Mouse (Mus musculus) E14TG2a.4 (cell line): Measurements from ENCODE around the gene Tedc2.

Source experiments
- CTCF ChIP-seq: conservative IDR thresholded peaks from 2 replicates; pipeline ENCODE4 v1.5.1; 2014; ENCODE audit warnings: low read length
- NANOG ChIP-seq: IDR thresholded peaks from 2 replicates; pipeline ENCODE4 v1.6.1; 2014; ENCODE audit warnings: borderline replicate concordance, low read length, mixed read lengths
- POU5F1 ChIP-seq: IDR thresholded peaks from 2 replicates; pipeline ENCODE4 v1.6.1; 2014; ENCODE audit warnings: low read length, borderline replicate concordance

DNA sequence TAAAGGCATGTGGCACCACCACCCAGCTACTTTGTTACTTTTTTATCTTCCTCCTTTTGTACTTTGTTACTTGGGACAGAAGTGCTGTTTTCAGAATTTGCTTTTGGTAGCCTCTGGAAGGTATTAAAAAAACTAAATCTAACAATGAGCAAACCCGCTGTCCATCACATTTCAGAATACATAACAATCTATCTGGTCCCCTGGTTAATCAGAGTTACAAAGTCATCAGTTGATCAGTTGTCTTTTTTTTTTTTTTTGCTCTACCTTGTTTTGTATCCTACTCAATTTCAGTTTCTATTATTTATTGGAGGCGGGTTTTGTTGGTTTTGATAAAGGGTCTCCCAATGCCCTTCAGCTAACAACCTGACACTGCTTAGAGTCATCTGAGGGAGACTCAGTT is 31.7 kb upstream of the Tedc2 start:
- no peak for TF ChIP-seq CTCF
- no peak for TF ChIP-seq POU5F1
- no peak for TF ChIP-seq NANOG
